Mouse (Mus musculus): ENCODE measurements around the gene 9030025P20Rik.
"Not testable (repeated sequence)": the region's sequence is repeated elsewhere in the genome, so short reads cannot be mapped to it uniquely, and the experiment has no call there.

GRCm38 (mm10) chr17:14942181-14942580, 36.1 kb upstream of the 9030025P20Rik start:
- TF ChIP-seq GATA1 (IDR thresholded peaks at IDR 0.05; ENCODE audit: borderline replicate concordance, low read length); FLI1 (IDR thresholded peaks at IDR 0.05; ENCODE audit: low read length): not testable (repeated sequence)
